Mouse (Mus musculus): ENCODE data around the gene Vmn1r87.
"Not testable (repeated sequence)": the region's sequence is repeated elsewhere in the genome, so short reads cannot be mapped to it uniquely, and the experiment has no call there.

Vmn1r87 gene

GRCm38 (mm10) chr7:13140057-13140456 is at the start of gene Vmn1r87:
TSS of gene Vmn1r87 (minus strand) at chr7:13140157.
- DNase-seq (ENCODE audit: low read depth, low spot score): no peak

- DNase-seq (ENCODE audit: low read depth, low spot score): no peak
Observed at GRCm38 (mm10) chr7:13159268-13159667, 19.3 kb upstream of the Vmn1r87 start, which contains the start of gene Vmn1r88. TSS of gene Vmn1r88 (plus strand) at chr7:13159568.

GRCm38 (mm10) chr7:13137340-13137739 is 2.6 kb downstream of the Vmn1r87 start:
- no peak for DNase-seq (ENCODE audit: low read depth, low spot score)

- no peak for DNase-seq (ENCODE audit: low read depth, low spot score)
Observed at GRCm38 (mm10) chr7:13131856-13132255, 8.1 kb downstream of the Vmn1r87 start.

GRCm38 (mm10) chr7:13123554-13124153 is 16.3 kb downstream of the Vmn1r87 start:
- DNase-seq (ENCODE audit: low read depth, low spot score): not testable (repeated sequence)

- no peak for DNase-seq (ENCODE audit: low read depth, low spot score)
Observed at GRCm38 (mm10) chr7:13119817-13120216, 20.1 kb downstream of the Vmn1r87 start, which contains the start of gene Vmn1r86. TSS of gene Vmn1r86 (minus strand) at chr7:13119917.

GRCm38 (mm10) chr7:13095073-13095472 is 44.9 kb downstream of the Vmn1r87 start, which contains the start of gene Vmn1r85:
TSS of gene Vmn1r85 (minus strand) at chr7:13095173.
- no peak for DNase-seq (ENCODE audit: low read depth, low spot score)

Data from telencephalon, adult 2 months (tissue).